12 mouse cellular contexts compared by ENCODE assay signal in the genomic region with DNA sequence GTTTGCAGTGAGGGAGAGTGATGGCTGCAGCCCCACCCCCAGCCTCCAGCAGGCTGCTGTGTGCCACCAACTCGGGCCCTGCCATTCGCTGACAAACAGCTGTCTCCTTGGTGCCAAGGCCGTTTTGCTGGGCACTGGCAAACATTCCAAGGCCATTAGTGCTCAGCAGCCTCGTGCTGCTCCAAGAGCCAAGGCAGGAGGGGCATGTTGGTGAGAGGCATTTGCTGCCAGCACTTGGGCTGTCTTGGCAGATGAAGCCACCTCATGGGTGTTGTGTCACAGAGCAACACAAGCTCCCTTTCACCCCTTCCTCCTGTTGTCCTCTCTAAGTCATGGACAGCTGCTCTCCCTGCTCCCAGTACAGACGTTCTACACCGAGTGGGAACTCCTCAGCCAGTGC. TPM values are rescaled to one million over a fixed set of nuclear protein-coding genes. Genes with fewer than 3 reads are reported as not detected.
DNase-seq lines count a peak whose midpoint lies in the region; ATAC-seq and TF ChIP-seq lines count a peak whose summit lies in the region.
"Had no signal": no experiment of that assay in that cellular context is flagged by ENCODE, and none has a peak within 500 bp of the region (broad histone marks: within the 10 kb centered on the region; RNA-seq: fewer than 3 reads in every experiment).

No protein-coding gene starts in this region.

- WGBS in heart, adult 2 months = 51% methylated on average over 6 of the region's 6 CpGs
- WGBS in intestine, postnatal 0 days = 56% methylated on average over 6 of the region's 6 CpGs

- no peak for TF ChIP-seq CTCF in heart, adult 2 months (IDR thresholded peaks at IDR 0.05)
- no peak for TF ChIP-seq CTCF in intestine, postnatal 0 days (IDR thresholded peaks at IDR 0.05; ENCODE audit: low read depth)

- H3K4me2 ChIP-seq in intestine, postnatal 0 days (replicated peaks; ENCODE audit: low read depth) = no peak overlapping the region
- H3K4me2 ChIP-seq: stomach, embryonic 15.5 days had no signal

- no peaks in the 10 kb centered on the region for H3K9me3 ChIP-seq in intestine, postnatal 0 days (ENCODE audit: control insufficient read depth)
- H3K9me3 ChIP-seq: stomach, embryonic 15.5 days had no signal

- H3K9ac ChIP-seq in heart, adult 2 months (ENCODE audit: low read depth, low read length) = no peak overlapping the region
- no peak overlapping the region for H3K9ac ChIP-seq in intestine, postnatal 0 days (ENCODE audit: low read depth, low read length)
- H3K9ac ChIP-seq: stomach, embryonic 15.5 days had no signal

- no peaks in the 10 kb centered on the region for H3K79me2 ChIP-seq in heart, adult 2 months (replicated peaks; ENCODE audit: control insufficient read depth, insufficient read depth, low read length)

- H3K27me3 ChIP-seq in heart, adult 2 months (ENCODE audit: control insufficient read depth, insufficient read depth, low read length) = no peaks in the 10 kb centered on the region
- H3K27me3 ChIP-seq in intestine, postnatal 0 days (replicated peaks; ENCODE audit: control insufficient read depth, insufficient read depth, low read length) = no peaks in the 10 kb centered on the region
- H3K27me3 ChIP-seq: CH12.LX; stomach, embryonic 15.5 days had no signal

- intact Hi-C loops in heart, adult 2 months (cut with DNase I) = loop anchor here (5.0 kb wide), 2 partner anchors 56 to 121 kb away; no protein-coding TSS in a partner anchor
- intact Hi-C loops in heart, postnatal 10 days (cut with DNase I) = loop anchor here (5.0 kb wide), 1 partner anchor 51 kb away; no protein-coding TSS in a partner anchor

- no peaks in the 10 kb centered on the region for H3K36me3 ChIP-seq in heart, adult 2 months (ENCODE audit: control insufficient read depth, insufficient read depth, low read length)
- peaks cover 12% of the 10 kb centered on the region; the same call in 1 of the 2 replicates for H3K36me3 ChIP-seq in intestine, postnatal 0 days (ENCODE audit: control insufficient read depth, insufficient read depth)
- H3K36me3 ChIP-seq: stomach, embryonic 15.5 days had no signal

- TF ChIP-seq EP300 in heart, adult 2 months (IDR thresholded peaks at IDR 0.05; ENCODE audit: insufficient read depth, low read depth, low read length) = peak; percentile 97

- DNase-seq in heart, adult 2 months = peak; percentile 56 to 83
- no peak for DNase-seq in heart, postnatal 4 days
- peak; percentile 17 for DNase-seq in 3T3-L1 (ENCODE audit: low read depth, low spot score)
- peak; percentile 16 for DNase-seq in cerebellum, adult 11 months
- peak; percentile 50 to 74 for DNase-seq in heart, postnatal 10 days
- DNase-seq in ovary, postnatal 14 days (ENCODE audit: low spot score) = peak; percentile 23
- DNase-seq in retina, embryonic 14.5 days (ENCODE audit: low spot score) = no peak

- no peak overlapping the region for H3K4me3 ChIP-seq in heart, adult 2 months
- H3K4me3 ChIP-seq in intestine, postnatal 0 days (ENCODE audit: low read depth, low read length) = no peak overlapping the region
- H3K4me3 ChIP-seq: stomach, embryonic 15.5 days had no signal

- H3K4me1 ChIP-seq in heart, adult 2 months (ENCODE audit: control insufficient read depth, insufficient read depth, low read length) = peaks cover 7% of the 10 kb centered on the region
- H3K4me1 ChIP-seq in intestine, postnatal 0 days (replicated peaks; ENCODE audit: control insufficient read depth, insufficient read depth, low read length) = no peaks in the 10 kb centered on the region
- H3K4me1 ChIP-seq: stomach, embryonic 15.5 days had no signal

- no peak for TF ChIP-seq POLR2A in heart, adult 2 months (IDR thresholded peaks at IDR 0.05; ENCODE audit: insufficient read depth, low read depth, low read length)

- H3K27ac ChIP-seq in heart, adult 2 months = peak overlapping the region; percentile 29; the same call in 1 of the 2 replicates
- H3K27ac ChIP-seq in intestine, postnatal 0 days (ENCODE audit: low read depth, low read length) = no peak overlapping the region
- H3K27ac ChIP-seq: macrophage; stomach, embryonic 15.5 days had no signal

- no peak for ATAC-seq in intestine, postnatal 0 days

RNA-seq across cellular contexts. Expression of a gene that starts 41.2 kb away (rescaled TPM):
- total RNA-seq in heart, adult 2 months (2021) = not detected
- polyA plus RNA-seq in heart, adult 2 months (2012; rRNA removed) = 0.08 TPM in 1 of 2 replicates, not detected in the other
- under 1 TPM in 1 of 2 experiments, not detected in 1; 0.32 TPM for total RNA-seq in heart, postnatal 4 days (2021)
- total RNA-seq in heart, postnatal 10 days (2021) = under 1 TPM in 1 of 2 experiments, not detected in 1; 0.20 TPM
- 0.75 and 0.90 TPM in 2 replicates for polyA plus RNA-seq in intestine, postnatal 0 days (2015; fragmentation: Nextera tagmentation; extraction: Ambion mirVana)
- total RNA-seq: CH12.LX had no signal
- polyA plus RNA-seq: heart, postnatal 0 days; macrophage had no signal

Comparison
In these comparisons a context has a peak if more than half of its experiments do, and no peak if none do; other contexts are left out.
1. DNase-seq: peak in heart, adult 2 months (2 of 2), 3T3-L1 (single experiment), cerebellum, adult 11 months (single experiment), heart, postnatal 10 days (2 of 2) and ovary, postnatal 14 days (single experiment); none in heart, postnatal 4 days (single experiment) and retina, embryonic 14.5 days (single experiment).